Mouse (Mus musculus) heart, postnatal 36 days (tissue): ENCODE data around the gene Uqcc1. TPM values are rescaled to one million over a fixed set of nuclear protein-coding genes. Genes with fewer than 3 reads are reported as not detected.

Source experiments
- DNase-seq, 2 experiments: peaks; one replicate each; pipeline ENCODE4 v3.0.0; 2021 to 2022
- intact Hi-C: fragments of 180-260 bp; cut with DNase I; formaldehyde crosslinking; loops from one replicate; pipeline ENCODE4 v1.15.1; 2025
- total RNA-seq, 2 experiments: library from RNA; stranded (reverse); gene quantifications; 2 replicates each; pipeline ENCODE4 v1.2.3; 2021

Gene Uqcc1
- 100 to 1,000 TPM; 235 to 283 TPM for total RNA-seq

DNA sequence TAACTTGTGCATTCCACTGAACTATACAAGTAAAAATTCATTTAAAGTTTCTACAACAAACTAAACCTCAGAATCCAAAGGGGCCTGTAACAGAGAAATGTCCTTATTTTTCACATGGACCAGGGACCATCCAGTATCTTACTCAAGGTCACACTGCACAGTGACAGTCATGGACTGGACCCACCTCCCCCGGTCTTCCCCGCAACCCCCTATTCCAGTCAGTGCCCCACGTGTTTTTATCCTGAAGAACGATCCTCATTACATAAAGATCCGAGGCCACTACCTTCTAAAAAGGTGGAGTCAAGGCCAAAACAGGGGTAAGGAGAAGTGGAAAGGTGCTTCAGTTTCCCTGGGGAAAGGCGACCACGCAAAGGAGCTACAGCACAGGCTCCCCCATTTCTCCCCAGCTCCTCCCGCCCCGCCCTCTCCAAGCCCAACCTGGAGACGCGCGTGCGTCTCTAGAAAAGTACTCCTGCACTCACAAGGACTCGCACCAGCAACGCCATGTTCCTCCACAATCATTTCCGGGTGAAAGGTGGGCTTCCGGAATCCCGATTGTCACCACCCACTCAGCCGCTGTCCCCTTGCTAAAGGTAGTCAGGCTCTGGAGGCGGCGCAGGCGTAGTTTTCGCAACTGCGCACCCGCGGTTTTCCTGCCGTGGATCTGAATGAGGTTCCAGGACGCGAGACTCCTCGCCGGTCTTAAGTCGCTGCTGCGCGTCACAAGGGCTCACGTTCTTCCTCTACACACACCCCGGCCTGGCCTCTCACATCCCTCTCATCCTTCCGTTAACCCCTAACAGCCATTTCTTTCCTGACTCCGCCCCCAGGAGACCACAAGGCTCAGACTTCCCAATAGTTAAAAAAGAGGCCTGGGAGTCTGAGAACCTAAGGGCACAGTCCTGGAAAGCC lies at the start of gene Uqcc1:
TSS of gene Uqcc1 (minus strand) at position 780 of the 912 bp plus-strand sequence.
- intact Hi-C loops, result no loop called here
- peak; percentile 89 for DNase-seq

DNA sequence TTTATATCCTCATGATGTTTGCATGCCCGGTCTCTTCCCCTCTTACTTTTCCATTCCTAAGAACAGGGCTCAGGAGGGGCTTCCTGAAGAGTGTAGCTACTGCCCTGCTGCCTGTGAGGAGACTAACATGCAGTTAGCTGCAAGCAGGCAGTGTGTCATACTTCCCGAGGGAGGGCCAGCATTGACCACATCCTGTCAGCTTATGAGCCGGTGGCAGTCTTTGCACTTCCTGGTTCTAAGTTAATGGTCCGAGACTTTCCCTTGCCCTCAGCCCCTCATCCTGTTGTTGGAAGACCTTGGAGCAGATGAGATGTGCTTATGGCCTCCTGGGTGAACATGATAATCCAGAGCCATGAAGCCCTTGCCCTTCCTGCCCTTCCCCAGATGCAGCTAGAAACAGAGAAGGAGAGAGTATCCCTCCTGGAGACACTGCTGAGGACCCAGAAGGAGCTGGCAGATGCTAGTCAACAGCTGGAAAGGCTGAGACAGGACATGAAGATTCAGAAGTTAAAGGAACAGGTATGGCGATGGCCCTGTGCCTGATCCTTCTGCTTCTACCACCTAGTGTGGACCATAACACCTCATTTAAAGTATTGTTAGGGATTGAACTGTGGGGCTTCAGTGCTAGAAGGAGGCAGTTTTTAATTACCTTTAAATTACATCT lies 49.4 kb upstream of the Uqcc1 start:
- DNase-seq, result peak; percentile 44 to 45
- intact Hi-C loops, result no loop called here

DNA sequence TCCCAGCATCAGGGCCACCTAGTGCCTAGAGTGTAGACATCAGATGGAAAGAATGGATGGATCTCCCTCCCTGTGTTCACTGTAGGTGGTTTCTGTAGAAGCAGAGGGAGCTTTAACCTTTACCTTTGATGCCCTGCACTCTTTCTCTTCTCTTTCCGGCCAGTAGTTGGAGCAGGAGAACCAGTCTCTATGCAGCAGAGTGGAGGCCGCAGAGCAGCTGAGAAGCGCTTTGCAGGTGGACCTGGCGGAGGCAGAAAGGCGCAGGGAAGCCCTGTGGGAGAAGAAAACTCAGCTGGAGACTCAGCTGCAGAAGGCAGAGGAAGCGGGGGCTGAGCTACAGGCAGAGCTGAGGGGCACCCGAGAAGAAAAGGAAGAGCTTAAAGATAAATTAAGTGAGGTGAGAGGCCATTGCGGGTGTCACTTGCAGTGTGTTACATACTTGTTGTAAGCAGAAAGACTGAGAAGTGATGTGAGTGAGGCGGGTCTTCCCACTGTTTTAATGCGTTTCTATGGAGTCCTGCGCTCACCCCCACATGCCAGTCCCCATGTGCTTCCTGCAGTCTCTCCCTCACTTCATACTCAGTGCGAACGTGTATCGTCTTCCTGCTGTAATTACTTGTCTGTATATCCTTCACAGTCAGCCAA lies 44.1 kb upstream of the Uqcc1 start:
- intact Hi-C loops, result no loop called here
- no peak for DNase-seq

DNA sequence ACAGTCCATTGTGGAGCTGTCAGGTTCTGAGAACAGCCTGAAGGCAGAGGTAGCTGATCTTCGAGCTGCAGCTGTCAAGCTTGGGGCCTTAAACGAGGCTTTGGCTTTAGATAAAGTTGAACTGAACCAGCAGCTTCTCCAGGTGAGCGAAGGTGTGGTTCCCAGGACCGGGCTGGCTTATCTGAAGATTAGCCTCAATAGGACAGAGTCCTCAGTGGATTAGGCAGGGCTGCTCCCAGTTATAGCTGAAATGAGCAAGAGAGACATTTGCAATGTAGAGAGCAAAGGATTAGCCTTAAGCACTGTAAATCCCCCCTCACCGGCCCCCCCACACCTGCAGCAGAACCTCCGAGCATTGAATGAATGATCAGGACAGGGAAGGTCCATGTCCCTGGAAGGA lies 43.2 kb upstream of the Uqcc1 start:
- intact Hi-C loops, result no loop called here
- no peak for DNase-seq

DNA sequence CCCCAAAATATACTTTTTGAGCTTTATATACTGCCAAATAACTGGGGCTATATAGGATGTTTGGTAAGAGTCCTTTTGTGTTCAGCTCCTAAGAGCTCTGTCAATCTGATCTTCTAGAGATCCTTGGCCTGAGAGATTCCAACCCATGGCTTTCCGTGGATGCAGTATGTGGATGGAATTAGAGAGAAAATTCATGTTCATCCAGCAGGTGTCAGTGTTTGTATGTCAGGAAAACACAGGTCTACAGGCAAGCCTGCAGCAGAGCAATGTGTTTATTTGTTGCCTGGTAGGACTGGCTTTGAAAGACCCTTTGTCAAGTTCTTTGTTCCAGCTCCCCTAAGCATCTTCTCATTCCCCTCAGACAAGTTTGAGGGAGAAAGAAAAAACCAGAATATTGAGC lies 32.9 kb upstream of the Uqcc1 start:
- intact Hi-C loops, result loop anchor here (2.0 kb wide), 2 partner anchors 180 to 316 kb away; no protein-coding TSS in a partner anchor
- DNase-seq, result no peak

DNA sequence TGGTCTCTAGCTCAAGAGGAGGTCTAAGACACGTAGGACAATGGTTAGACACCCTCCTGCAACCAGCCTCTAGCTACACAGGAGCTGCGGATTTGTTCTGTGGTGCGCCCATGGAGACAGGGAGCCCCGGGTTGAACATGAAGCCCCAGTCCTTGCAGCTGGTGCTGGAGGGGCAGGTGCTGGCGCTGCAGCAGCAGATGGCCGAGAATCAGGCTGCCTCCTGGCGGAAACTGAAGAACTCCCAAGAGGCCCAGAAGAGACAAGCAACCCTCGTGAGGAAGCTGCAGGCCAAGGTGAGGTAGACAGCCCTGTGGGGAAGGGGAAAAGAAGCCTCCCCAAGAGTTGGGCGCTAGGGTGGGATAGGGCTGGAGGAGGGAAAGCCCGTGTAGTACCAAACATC lies 31.8 kb upstream of the Uqcc1 start:
- no peak for DNase-seq
- intact Hi-C loops, result loop anchor here (2.0 kb wide), 2 partner anchors 181 to 317 kb away; no protein-coding TSS in a partner anchor

DNA sequence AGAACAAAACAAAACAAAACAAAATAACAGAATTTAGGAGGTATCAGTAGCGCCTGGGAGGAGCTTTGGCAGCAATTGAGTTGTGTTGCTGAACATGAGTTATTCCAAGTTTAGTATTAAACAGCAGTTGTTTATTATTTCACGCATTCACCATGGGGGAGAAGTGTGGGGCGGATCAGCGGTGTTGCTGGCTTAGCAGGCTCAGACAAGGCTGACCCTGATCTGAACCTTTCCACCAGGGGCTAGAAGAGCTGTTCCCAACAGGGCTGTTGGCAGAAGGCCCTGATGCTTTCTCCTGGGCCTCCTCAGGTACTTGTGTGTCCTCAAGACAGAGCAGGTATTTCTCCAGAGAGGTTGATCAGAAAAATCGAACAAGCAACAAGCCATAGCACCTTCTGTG lies 29.9 kb upstream of the Uqcc1 start:
- no peak for DNase-seq
- intact Hi-C loops, result loop anchor here (10.0 kb wide), 1 partner anchor 265 kb away; the partner anchor contains the start of gene Trpc4ap

DNA sequence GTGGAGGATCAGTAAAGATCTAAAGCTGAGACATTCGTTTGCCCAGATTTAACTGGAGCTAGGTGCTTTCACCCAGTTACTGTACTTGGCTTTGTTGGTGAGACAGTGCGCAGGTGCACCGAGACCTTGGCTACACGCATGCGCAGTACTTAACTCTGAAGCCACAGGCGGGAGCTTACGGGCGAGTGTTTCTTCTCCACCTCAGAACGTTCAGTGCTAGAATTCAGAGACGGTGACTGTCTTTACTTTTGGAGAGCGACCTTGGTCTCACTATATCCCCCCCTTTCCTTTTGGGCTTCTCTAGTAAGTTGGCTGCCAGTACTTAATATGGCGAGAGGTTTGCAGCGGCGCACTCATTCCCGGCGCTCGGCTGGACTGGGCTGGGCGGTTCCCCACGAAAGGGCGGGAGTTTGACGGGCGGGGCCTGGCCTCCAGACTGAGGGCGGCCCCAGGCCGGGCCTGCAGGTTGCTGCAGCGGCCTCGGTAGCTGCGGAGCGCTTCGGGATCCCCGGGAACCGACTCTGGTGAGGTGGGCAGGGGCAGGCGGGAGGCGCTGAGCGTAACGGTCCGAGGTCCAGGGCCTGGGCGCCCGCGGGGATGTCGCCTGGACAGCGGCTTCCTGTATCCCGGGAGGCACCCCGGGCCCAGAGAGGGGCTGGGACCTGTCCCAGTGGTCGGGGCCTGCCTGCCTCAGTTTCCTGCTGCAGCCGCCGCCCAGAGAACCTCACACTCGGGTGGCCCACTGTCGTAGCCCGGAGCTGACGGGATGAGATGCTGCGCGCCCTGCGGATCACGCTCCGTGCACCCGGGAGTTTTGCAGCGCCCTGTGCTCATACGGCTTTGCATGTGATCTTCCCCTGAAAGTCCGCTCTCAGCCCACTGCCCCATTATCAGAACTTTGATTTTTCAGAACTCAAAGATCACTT lies 26.3 kb upstream of the Uqcc1 start, which contains the start of gene Cep250:
TSS of gene Cep250 (plus strand) at position 325 of the 926 bp plus-strand sequence.
- peak; percentile 87 to 94 for DNase-seq
- intact Hi-C loops, result loop anchor here (10.0 kb wide), 1 partner anchor 262 kb away; the partner anchor contains the start of gene Trpc4ap

DNA sequence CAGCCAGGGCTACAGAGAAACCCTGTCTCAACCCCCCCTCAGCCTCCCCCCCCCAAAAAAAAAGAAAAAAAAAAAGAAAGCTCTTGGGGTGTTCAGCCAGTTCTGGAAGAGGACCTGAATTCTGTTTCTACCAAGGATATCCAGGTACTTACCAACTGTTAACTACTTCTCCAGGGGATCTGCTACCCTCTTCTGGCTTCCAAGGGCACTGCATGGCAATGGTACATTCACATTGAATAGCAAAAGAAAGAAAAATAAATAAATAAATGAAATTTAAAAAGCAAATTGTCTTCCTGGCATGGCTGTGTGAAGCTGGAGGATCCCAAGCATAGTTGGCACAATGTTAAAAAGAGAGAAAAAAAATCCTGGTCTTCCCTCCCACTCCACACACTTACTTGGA lies 21.9 kb upstream of the Uqcc1 start:
- DNase-seq, result peak in 1 of 2 experiments; percentile 60
- intact Hi-C loops, result loop anchor here (10.0 kb wide), 1 partner anchor 257 kb away; the partner anchor contains the start of gene Trpc4ap

DNA sequence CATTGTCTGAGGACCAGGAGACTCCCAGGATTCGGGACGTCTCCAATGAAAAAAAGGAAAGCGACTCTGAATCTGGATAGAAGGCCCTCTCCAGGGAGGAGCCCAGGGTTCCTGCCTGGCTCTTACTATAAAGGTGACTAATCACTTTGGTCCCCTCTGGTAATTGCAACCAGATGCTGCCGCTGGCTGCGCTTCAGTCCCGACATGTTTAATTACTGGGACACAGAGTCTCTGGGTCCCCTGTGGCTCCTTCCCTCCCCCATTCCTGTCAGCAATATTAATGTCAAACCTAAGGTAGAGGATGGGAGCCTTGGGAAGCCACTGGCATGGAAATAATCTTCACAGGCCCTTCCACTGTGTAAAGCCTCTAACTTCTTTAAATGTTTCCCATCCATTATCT lies 19.3 kb upstream of the Uqcc1 start:
- no peak for DNase-seq
- intact Hi-C loops, result loop anchor here (10.0 kb wide), 1 partner anchor 275 kb away; no protein-coding TSS in a partner anchor

DNA sequence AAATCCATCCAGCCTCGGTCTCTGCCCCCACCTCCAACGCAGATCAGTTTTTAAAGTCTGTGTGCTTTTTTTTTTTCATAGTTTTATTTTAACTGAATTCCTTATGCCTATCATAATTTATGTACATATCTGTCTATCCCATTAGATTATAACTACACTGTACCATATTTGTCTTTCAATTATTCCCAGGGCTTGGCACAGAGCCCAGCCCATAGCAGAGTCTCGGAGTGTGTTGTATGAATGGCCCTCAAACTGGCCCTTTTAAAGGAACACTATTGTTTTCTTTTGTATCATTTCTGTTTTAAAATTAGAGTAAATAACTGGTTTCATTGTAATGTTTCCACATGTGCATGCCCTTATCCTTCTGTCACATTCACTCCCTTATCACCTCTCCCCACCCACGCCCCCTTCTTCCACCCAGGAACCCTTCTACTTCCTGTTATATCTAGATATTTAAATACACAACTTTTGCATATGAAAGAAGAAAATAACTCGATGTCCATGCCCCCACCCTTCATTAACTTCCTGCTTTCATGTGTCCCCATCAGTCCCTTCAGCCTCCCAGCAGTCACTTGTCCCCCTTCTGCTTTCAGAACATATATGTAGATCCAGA lies 17.4 kb upstream of the Uqcc1 start:
- no peak for DNase-seq
- intact Hi-C loops, result loop anchor here (10.0 kb wide), 1 partner anchor 273 kb away; no protein-coding TSS in a partner anchor

DNA sequence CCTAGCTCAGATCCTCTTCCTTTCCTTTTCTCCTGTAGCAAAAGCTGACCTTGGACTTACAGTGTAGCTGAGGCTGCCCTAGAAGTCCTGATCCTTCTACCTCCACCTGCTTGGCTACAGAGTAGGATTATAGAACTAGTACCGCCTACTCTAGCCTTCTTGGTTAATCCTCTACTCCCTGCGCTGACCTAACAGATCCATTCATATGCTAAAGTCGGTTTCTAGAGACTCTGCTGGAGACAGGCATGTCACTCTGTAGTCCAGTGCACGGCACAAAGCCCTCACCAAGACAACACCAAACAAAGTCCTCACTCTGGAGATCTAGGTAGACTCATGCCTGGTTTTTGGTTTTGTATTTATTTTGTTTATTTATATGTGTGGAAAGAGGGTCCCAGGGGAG lies 16.4 kb upstream of the Uqcc1 start:
- no peak for DNase-seq
- intact Hi-C loops, result loop anchor here (1.0 to 10.0 kb wide), 2 partner anchors 98 to 272 kb away; no protein-coding TSS in a partner anchor

DNA sequence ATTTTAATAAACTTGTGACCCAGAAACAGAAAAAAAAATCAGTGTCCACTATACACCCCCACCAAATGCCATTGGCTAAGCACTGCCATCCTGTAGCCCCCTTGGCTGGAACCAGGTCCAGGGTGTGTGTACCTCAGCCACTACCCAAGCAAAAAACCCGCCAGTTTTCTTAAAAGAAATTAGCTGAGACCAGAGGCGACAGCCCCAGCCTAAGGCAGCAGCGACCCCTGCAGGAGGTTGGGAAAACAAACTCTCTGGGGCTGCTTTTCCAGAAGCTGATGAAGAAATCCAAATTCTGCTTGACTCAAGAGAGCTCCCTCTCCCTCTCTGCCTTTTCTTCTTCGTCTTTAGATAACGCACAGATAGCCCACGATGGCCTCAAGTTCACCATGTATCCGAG lies 16.0 kb upstream of the Uqcc1 start:
- peak; percentile 66 to 78 for DNase-seq
- intact Hi-C loops, result loop anchor here (1.0 to 10.0 kb wide), 2 partner anchors 98 to 271 kb away; no protein-coding TSS in a partner anchor

DNA sequence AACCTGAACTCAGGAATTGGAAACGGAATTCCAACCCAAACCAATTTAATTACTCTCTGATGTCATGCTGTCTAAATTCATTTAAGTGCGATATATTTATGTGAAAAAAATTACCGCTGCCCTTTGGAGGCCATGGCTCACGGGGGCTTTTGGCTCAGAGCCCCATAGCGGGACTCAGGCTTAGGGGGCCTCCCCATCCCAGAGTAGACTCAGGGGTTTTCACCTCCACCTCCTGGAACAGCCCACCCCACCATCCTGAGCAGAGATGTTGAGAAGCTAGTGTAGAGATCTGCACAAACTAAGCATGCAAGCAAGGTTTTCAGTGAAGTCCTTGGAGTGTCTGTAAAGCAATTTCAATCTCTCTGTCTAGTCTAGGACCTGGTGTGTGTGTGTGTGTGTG lies 15.5 kb upstream of the Uqcc1 start:
- DNase-seq, result no peak

DNA sequence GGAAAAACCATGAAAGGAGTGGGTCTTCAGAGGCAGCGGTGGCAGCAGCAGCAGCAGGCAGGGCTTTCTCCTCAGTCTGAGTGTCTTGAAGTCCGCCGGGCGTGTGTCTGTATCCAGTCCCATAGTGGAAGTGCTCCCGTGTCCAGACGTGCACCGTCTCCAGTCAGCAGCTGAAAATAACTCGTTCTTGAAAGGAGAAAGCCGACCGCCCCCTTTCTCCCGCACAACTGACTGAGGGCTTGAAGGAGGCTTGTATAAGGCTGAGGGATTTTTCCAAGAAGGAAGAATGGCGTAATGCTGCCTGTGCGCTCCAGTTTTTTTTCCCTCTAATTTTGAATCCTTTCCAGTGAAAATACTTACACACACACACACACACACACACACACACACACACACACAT lies 15.0 kb upstream of the Uqcc1 start, which contains the start of gene Gdf5:
TSS of gene Gdf5 (minus strand) at position 244 of the 400 bp plus-strand sequence.
- intact Hi-C loops, result loop anchor here (10.0 kb wide), 1 partner anchor 270 kb away; no protein-coding TSS in a partner anchor
- DNase-seq, result no peak

More for the DNA sequence above, 15.5 kb upstream of the Uqcc1 start:
- intact Hi-C loops, result loop anchor here (10.0 kb wide), 1 partner anchor 271 kb away; no protein-coding TSS in a partner anchor

DNA sequence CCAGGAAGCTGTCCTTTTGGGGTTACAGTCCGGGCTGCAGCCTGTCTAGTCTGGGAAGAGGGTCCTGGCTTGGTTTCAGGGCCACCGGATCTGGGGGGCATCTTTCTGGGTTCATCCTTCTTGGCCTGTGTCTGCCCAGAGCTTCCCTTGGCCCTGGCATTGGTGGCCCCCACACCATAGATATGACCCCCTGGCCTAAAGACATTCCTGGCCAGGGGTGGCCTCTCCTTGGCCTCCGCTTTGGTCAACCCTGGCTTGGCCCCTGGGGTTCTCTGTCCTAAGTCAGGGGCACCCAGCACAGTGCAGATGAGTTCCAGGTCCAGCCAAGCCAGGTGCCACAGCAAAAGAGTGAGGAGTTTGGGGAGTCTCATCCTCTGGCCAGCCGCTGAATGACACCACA lies 14.6 kb upstream of the Uqcc1 start:
- intact Hi-C loops, result loop anchor here (10.0 kb wide), 1 partner anchor 270 kb away; no protein-coding TSS in a partner anchor
- DNase-seq, result no peak

DNA sequence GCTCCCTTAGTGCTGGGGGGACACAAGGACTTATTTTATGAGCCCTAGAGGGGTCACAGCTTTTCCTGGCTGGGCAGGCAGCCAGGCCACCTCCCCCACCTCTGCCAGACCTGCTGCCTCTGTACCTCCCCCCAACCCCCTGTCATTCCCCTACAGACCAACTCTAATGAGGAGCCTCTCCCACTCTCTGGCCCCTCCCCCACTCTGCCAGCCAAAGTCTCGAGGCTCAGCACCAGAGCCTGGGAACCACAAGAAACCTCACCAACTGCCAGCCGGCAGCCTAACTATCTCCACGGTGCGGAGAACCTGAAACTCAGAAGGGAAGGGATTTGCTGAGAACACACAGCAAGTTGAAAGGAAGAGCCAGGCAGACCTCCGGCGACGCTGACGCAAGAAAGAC lies 13.4 kb upstream of the Uqcc1 start:
- intact Hi-C loops, result loop anchor here (10.0 kb wide), 1 partner anchor 269 kb away; no protein-coding TSS in a partner anchor
- DNase-seq, result no peak

DNA sequence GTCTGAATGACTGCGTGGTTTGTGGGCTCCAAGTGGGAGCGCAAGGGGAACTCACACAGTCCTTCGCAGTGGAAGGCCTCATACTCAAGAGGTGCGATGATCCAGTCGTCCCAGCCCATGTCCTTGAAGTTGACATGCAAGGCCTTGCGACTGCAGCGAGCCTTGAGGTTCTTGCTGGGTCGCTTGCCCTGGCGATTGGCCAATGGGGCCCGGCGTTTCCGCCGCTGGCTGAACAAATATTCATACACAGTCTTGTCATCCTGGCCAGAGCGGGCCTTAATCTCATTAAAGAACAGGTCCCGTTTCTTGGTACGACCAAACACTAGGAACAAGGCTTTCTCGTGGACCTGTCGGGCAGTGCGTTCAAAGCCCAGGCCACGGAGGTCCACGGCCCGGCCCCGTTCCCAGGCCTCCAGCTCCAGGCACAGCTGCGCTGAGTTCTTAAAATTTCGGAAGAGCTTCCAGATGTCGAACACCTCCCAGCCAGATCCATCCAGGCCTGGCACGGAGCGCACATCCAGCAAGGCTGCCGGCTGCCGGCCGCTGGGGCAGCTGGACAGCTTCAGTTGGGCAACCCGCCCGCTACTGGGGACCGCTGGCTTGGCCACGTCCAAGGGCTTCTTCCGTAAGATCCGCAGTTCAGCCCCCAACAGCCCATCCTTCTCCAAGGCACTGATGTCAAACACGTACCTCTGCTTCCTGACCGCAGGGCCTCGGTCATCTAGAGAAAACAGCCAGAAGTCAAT lies 11.8 kb upstream of the Uqcc1 start:
- DNase-seq, result no peak
- intact Hi-C loops, result loop anchor here (10.0 kb wide), 1 partner anchor 267 kb away; no protein-coding TSS in a partner anchor
